Mouse (Mus musculus) adrenal gland, postnatal 0 days (tissue): Measurements from ENCODE around the gene Ckap5. TPM values are rescaled to one million over a fixed set of nuclear protein-coding genes. Genes with fewer than 3 reads are reported as not detected.

Experiments
- polyA plus RNA-seq: library from polyadenylated mRNA; unstranded; fragments of >200 nt; fragmentation: Nextera tagmentation; extraction: Ambion mirVana; gene quantifications from 2 replicates; pipeline ENCODE4 v1.2.1, GENCODE M21; 2015

The Ckap5 gene
- polyA plus RNA-seq, result 27.9 and 33.4 TPM in 2 replicates

DNA sequence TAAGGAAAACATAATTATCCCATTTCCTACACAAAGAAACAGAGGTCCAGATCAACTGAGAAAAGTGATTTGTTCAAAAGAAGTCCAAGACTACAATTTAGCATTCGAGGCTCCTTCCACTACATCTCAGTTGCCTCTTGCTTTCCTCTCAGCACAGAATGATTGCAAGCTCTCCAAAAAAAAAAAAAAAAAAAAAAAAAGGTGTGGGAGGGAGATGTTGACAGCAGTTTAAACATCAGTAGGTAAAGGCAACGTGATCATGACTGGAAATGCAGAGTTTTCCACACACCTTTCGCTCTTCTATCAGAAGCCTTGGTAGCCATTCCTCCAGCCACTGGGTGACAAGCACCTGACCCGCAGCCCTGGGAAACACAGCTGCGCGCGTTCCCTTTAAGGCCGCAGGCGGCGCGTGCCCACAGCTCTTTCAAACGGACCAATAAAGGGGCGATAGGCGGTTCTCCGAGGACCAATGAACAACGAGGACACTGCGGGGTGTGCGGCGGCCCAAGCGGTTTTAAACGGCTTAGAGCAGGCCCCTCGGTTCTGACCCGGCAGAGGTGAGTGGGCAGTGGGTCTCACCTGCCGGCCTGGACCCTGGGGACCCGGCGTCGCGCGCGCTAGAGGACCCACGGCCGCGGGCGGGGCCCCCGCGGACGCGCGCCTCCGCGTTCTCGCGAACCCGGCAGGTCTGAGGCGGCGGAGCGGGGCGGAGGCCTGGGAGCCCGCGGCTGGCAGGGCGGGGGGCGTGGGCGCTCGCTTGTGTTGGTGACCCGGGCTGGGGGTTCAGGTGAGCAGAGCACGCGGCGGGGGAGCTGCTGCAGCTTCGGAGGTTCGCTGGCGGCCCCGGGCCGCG is at the start of gene Ckap5:
Gene Ckap5, plus strand, starts transcription at position 469 of the 853 bp plus-strand sequence.

DNA sequence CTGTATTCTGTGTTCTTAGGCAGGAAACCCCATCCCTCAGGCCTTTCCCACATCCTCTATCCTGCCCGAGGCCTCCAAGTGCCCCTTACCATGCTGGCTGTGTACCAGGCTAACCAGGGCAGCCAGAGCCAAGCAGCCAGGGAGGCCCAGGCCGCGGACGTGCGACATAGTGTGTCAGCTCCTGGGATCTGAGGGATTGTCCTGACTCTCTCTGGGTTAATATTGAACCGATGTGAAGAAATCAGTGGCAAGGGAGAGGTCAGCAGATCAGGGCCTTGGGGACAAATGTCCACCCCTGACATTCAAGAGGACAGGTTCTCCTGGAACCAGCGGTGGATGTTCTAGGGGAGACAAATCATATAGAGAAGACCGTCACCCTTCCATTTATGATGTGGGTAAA is 109.7 kb downstream of the Ckap5 start, which contains the start of gene F2:
Gene F2, minus strand, starts transcription at position 186 of the 400 bp plus-strand sequence.

DNA sequence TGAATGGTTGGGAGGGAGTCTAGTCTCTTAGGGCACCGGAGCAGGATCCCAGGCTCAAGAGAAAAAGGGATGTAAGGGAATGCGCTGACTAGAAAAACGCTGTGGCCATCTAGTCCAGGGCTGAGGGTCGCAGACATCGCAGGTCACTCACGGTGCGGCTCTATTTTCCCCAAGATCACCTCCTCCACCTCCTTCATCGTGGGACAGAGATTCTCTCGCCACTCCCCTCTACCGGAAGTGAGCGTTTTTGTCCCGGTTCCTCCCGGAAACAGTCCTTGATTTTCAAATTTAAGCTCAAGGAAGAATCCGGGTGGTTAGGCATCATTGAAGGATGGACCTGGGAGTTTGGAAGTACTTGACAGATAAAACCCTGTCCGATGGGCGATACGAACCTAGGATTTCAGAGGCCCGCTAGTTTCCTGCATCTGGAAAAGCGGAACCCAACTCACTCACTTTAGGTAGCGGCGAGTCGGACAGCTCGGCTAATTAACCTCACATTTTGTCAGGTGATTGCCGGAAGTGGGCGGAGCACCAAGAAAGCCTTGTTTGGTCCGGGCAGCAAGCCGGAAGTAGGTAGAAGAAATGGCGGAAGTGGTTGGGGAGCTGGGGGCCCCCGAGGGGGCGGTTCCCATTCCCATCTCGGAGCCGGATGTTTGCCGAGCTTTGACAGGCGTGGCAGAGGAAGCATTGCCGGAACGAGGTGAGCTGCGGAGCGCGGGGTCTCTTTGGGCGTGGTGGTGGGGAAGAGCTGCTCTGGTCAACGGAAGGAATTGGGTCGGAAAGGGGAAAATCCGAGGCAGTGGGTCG is 123.2 kb downstream of the Ckap5 start, which contains the start of the genes Zfp408 and Arhgap1:
Gene Zfp408, minus strand, starts transcription at position 239 of the 807 bp plus-strand sequence.
Gene Arhgap1, plus strand, starts transcription at position 308 of the 807 bp plus-strand sequence.

Other genes starting within 250 kb of the Ckap5 start
- gene 1110051M20Rik, start 82.1 kb upstream of the Ckap5 start, polyA plus RNA-seq, result 40.5 and 41.8 TPM in 2 replicates
- gene Lrp4, start 69.3 kb upstream of the Ckap5 start, polyA plus RNA-seq, result 3.9 and 4.7 TPM in 2 replicates
- 26.8 and 30.9 TPM in 2 replicates for gene F2, start 109.7 kb downstream of the Ckap5 start, polyA plus RNA-seq
- 5.7 and 7.9 TPM in 2 replicates for gene Zfp408, start 123.0 kb downstream of the Ckap5 start, polyA plus RNA-seq
- gene Arhgap1, start 123.1 kb downstream of the Ckap5 start, polyA plus RNA-seq, result 74.1 and 82.4 TPM in 2 replicates
- gene Atg13, start 183.8 kb downstream of the Ckap5 start, polyA plus RNA-seq, result 28.0 and 45.7 TPM in 2 replicates
- gene Harbi1, start 184.1 kb downstream of the Ckap5 start, polyA plus RNA-seq, result 12.4 and 16.2 TPM in 2 replicates
- 7.8 and 9.5 TPM in 2 replicates for gene Ambra1, start 203.4 kb downstream of the Ckap5 start, polyA plus RNA-seq